Mouse (Mus musculus): ENCODE measurements at regions not wholly inside any gene's neighbourhood (a gene's known extent, or its start where the extent isn't known, plus 50 kb on each side); places are given as distances from the start of the nearest gene placed in this dataset.

- no peak overlapping the region for H3K4me2 ChIP-seq
- no peak overlapping the region for H3K27ac ChIP-seq
- no peak overlapping the region for H3K9ac ChIP-seq
- no peaks in the 10 kb centered on the region for H3K27me3 ChIP-seq
- 67% methylated on average over 2 of the region's 2 CpGs for WGBS
- no peaks in the 10 kb centered on the region for H3K9me3 ChIP-seq
- ATAC-seq (ENCODE audit: borderline replicate concordance, extremely low read depth, low FRiP score, low TSS enrichment) = no peak
- no peak overlapping the region for H3K4me3 ChIP-seq
- H3K36me3 ChIP-seq = no peaks in the 10 kb centered on the region
- no peaks in the 10 kb centered on the region for H3K4me1 ChIP-seq
Observed at GRCm38 (mm10) chr7:129155577-129155976, 101.3 kb upstream of the Plpp4 start.

DNA sequence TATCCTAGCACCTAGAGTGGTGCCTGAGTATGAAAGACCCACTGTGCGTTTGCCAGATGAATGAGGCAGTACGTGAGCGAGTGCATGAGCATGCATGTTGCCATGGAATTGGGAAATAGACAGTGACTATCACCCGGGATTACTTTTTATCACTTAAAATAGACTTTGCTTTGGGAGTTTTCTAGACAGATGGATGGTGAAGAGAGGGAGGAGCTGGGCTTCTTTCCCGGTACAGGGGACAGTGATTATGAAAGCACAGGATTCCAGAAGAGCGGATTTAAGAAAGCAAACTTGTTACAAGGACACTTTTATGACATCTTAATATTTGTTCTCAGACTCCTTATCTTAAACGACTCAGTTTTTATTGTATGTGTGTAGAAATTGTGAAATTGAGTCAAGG, 86.9 kb upstream of the Plpp4 start:
- no peak overlapping the region for H3K27ac ChIP-seq
- no peak overlapping the region for H3K4me2 ChIP-seq
- no peak for ATAC-seq (ENCODE audit: borderline replicate concordance, extremely low read depth, low FRiP score, low TSS enrichment)
- H3K9ac ChIP-seq = no peak overlapping the region
- no peaks in the 10 kb centered on the region for H3K4me1 ChIP-seq
- WGBS = 77% methylated on average over 7 of the region's 7 CpGs
- no peaks in the 10 kb centered on the region for H3K27me3 ChIP-seq
- no peaks in the 10 kb centered on the region for H3K9me3 ChIP-seq
- H3K4me3 ChIP-seq = no peak overlapping the region
- no peaks in the 10 kb centered on the region for H3K36me3 ChIP-seq

DNA sequence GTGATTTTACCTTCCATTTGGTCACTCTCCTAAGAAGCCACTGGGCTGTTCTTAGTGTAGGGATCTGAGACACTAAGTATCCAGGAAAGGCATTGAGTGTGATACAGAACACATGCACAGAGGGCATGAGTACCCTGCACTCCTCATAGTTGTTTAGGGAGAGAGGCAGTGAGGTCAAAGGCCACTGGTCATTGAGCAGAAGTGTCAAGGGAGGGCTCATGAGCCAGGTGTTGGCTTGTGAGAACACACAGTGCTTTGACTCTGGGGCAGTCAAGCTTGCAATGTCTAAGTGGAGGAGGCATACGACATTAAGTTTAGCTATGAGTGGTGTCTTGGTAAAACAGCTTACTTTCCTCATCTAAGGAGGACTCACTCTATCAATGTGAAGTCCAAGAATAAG, 65.9 kb upstream of the Plpp4 start:
- no peak overlapping the region for H3K4me2 ChIP-seq
- no peaks in the 10 kb centered on the region for H3K4me1 ChIP-seq
- no peaks in the 10 kb centered on the region for H3K9me3 ChIP-seq
- no peak overlapping the region for H3K9ac ChIP-seq
- WGBS = 71% methylated on average over 1 of the region's 1 CpGs
- no peak for ATAC-seq (ENCODE audit: borderline replicate concordance, extremely low read depth, low FRiP score, low TSS enrichment)
- H3K27ac ChIP-seq = no peak overlapping the region
- no peak overlapping the region for H3K4me3 ChIP-seq
- no peaks in the 10 kb centered on the region for H3K36me3 ChIP-seq
- H3K27me3 ChIP-seq = no peaks in the 10 kb centered on the region

GRCm38 (mm10) chr7:129207029-129207428, 49.8 kb upstream of the Plpp4 start:
- no peak for ATAC-seq (ENCODE audit: borderline replicate concordance, extremely low read depth, low FRiP score, low TSS enrichment)
- 80% methylated on average over 5 of the region's 5 CpGs for whole genome bisulfite sequencing
- H3K4me2 ChIP-seq = no peak overlapping the region

More at GRCm38 (mm10) chr7:129207029-129207428, 49.8 kb upstream of the Plpp4 start:
- no peak overlapping the region for H3K9ac ChIP-seq
- no peaks in the 10 kb centered on the region for H3K36me3 ChIP-seq
- H3K27ac ChIP-seq = no peak overlapping the region
- no peaks in the 10 kb centered on the region for H3K9me3 ChIP-seq
- no peaks in the 10 kb centered on the region for H3K4me1 ChIP-seq
- no peaks in the 10 kb centered on the region for H3K27me3 ChIP-seq
- H3K4me3 ChIP-seq = no peak overlapping the region

All from lung, embryonic 15.5 days (tissue).